Mouse (Mus musculus) embryonic facial prominence, embryonic 13.5 days (tissue): Measurements from ENCODE around the gene Msln. TPM values are rescaled to one million over a fixed set of nuclear protein-coding genes. Genes with fewer than 3 reads are reported as not detected.

Experiments
- ATAC-seq: fragments of 200-750 bp; cut with Nextera tagmentation; 2 replicates; pipeline ENCODE4 v1.8.0; 2017; ENCODE audit warnings: low read depth; ENCODE audit not compliant: insufficient number of reproducible peaks, insufficient read depth, low FRiP score, low TSS enrichment
- H3K27ac ChIP-seq: fragments of 300-500 bp; sonication (generic); 2 replicates; pipeline ENCODE4 v1.5.1; 2015; ENCODE audit warnings: moderate library complexity, mild to moderate bottlenecking, inconsistent platforms
- H3K27me3 ChIP-seq: fragments of 300-500 bp; sonication (generic); 2 replicates; pipeline ENCODE4 v1.6.1; 2015; ENCODE audit warnings: mild to moderate bottlenecking, inconsistent platforms
- H3K36me3 ChIP-seq: fragments of 300-500 bp; sonication (generic); 2 replicates; pipeline ENCODE4 v1.6.1; 2015; ENCODE audit warnings: mild to moderate bottlenecking, inconsistent platforms
- H3K4me1 ChIP-seq: fragments of 300-500 bp; sonication (generic); 2 replicates; pipeline ENCODE4 v1.6.1; 2015; ENCODE audit warnings: inconsistent platforms
- H3K4me2 ChIP-seq: fragments of 300-500 bp; sonication (generic); 2 replicates; pipeline ENCODE4 v1.6.1; 2015; ENCODE audit warnings: moderate library complexity, mild to moderate bottlenecking, inconsistent platforms
- H3K4me3 ChIP-seq: fragments of 300-500 bp; sonication (generic); 2 replicates; pipeline ENCODE4 v1.5.1; 2015; ENCODE audit warnings: mild to moderate bottlenecking, inconsistent platforms
- H3K9ac ChIP-seq: fragments of 300-500 bp; sonication (generic); 2 replicates; pipeline ENCODE4 v1.6.1; 2015; ENCODE audit warnings: mild to moderate bottlenecking, inconsistent platforms
- H3K9me3 ChIP-seq: fragments of 300-500 bp; sonication (generic); 2 replicates; pipeline ENCODE4 v1.6.1; 2016; ENCODE audit warnings: inconsistent platforms
- WGBS: fragments of 180-500 bp; shearing (Covaris S2); methylation state at CpG from one replicate; pipeline ENCODE4 v1.1.7; 2015; ENCODE audit warnings: mixed read lengths; 5-methylcytosine and 5-hydroxymethylcytosine counted together
- polyA plus RNA-seq: library from polyadenylated mRNA; unstranded; fragments of >200 nt; fragmentation: Nextera tagmentation; extraction: Ambion mirVana; gene quantifications from 2 replicates; pipeline ENCODE4 v1.2.1, GENCODE M21; 2015

The Msln gene
- polyA plus RNA-seq, 1 experiment from 2014 or later: 0.42 TPM

GRCm38 (mm10) chr17:25791320-25791842, 37.2 kb upstream of the Msln start:
- Histone ChIP-seq H3K4me3 (peak overlapping the region; percentile 75), H3K4me2 (peak overlapping the region; percentile 87), H3K36me3 (peaks cover 23% of the 10 kb centered on the region), H3K9ac (peak overlapping the region; percentile 82), H3K27ac (peak overlapping the region; percentile 94), H3K27me3 (no peaks in the 10 kb centered on the region), H3K9me3 (no peaks in the 10 kb centered on the region), H3K4me1 (peaks cover 43% of the 10 kb centered on the region)
- no peak for ATAC-seq
- WGBS: 27% methylated on average over 19 of the region's 19 CpGs

DNA sequence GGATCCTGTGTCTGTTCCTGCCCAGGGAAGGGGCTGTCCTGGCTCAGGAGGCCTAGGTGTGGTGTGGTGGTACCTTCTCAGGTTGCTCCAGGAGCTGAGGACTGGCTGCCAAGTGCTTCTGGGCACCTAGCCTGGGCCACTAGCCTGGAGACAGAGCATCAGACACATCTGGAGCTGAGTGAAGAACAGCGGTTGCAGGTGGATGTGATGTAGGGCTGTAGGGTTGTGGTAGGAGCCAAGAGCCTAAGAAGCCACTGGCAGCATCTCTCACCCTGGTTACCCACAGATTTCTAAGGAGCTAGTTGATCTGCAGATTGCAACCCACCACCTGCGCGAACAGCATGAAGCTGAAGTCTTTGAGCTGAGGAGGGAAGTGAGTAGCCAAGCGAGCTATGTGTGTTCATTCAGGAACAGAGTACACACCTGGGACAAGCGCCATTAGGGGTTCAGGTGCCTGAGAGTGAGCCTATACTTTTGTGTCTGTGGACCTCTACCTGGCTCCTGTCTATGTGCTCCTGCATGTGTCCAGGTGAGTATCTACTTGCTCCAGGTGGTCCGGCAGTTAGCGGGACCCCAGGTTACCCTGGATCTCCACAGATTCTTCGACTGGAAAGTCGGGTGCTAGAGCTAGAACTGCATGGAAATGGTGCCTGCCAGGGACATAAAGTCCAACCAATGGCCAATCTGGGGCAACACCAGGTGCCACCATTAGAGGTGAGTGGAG, 32.8 kb upstream of the Msln start:
- ATAC-seq: no peak
- no peak overlapping the region for H3K4me3 ChIP-seq
- WGBS: 93% methylated on average over 9 of the region's 9 CpGs
- no peak overlapping the region for H3K4me2 ChIP-seq
- H3K36me3 ChIP-seq: peaks cover 47% of the 10 kb centered on the region
- no peaks in the 10 kb centered on the region for H3K9me3 ChIP-seq
- H3K4me1 ChIP-seq: peaks cover 30% of the 10 kb centered on the region
- H3K9ac ChIP-seq: no peak overlapping the region
- no peak overlapping the region for H3K27ac ChIP-seq
- no peaks in the 10 kb centered on the region for H3K27me3 ChIP-seq

DNA sequence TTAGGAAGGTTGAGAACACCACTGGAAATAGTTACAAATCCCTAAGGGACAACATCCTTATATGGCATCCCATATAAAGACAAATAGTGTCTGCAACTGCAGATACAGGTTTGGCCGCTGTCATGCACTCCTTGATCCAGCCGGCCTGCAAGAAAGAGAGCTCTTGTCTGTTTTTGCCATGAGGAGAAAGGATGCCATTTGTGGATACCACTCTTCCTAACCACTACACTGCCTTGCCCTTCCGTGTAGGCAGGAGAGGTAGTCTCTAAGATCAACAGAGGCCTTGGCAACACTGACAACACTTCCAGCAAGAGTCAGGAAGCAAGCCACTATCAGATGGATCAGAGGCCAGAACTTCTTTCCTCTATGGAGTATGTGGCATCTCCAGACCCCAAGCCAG, 32.1 kb upstream of the Msln start, which contains the start of gene Ccdc78:
Gene Ccdc78, plus strand, starts transcription at position 301 of the 400 bp plus-strand sequence.
- peak within 1 kb of the TSS; percentile 84 for H3K4me2 ChIP-seq
- ATAC-seq: no peak
- no peaks in the 10 kb centered on the region for H3K9me3 ChIP-seq
- H3K27me3 ChIP-seq: no peaks in the 10 kb centered on the region
- WGBS: 82% methylated on average over 3 of the region's 3 CpGs
- H3K4me1 ChIP-seq: peaks cover 27% of the 10 kb centered on the region
- peak within 1 kb of the TSS; percentile 90 for H3K27ac ChIP-seq
- H3K36me3 ChIP-seq: peaks cover 53% of the 10 kb centered on the region
- H3K4me3 ChIP-seq: peak within 1 kb of the TSS; percentile 70
- peak within 1 kb of the TSS; percentile 91 for H3K9ac ChIP-seq

- Histone ChIP-seq H3K4me3 (peak within 1 kb of the TSS; percentile 70), H3K27me3 (no peaks in the 10 kb centered on the region), H3K4me2 (peak within 1 kb of the TSS; percentile 84), H3K4me1 (peaks cover 18% of the 10 kb centered on the region), H3K27ac (peak within 1 kb of the TSS; percentile 90), H3K9me3 (no peaks in the 10 kb centered on the region), H3K9ac (peak within 1 kb of the TSS; percentile 91), H3K36me3 (peaks cover 63% of the 10 kb centered on the region)
- under 1% methylated on average over 23 of the region's 23 CpGs for whole genome bisulfite sequencing
- ATAC-seq: peak; percentile 79
Measured at GRCm38 (mm10) chr17:25785281-25785745, 31.1 kb upstream of the Msln start, which contains the start of gene Haghl. Gene Haghl (minus strand): TSS chr17:25785673.

GRCm38 (mm10) chr17:25783861-25784574, 29.8 kb upstream of the Msln start:
- ATAC-seq: no peak
- 75% methylated on average over 15 of the region's 15 CpGs for WGBS
- Histone ChIP-seq H3K9me3 (no peaks in the 10 kb centered on the region), H3K4me3 (peak overlapping the region; percentile 70), H3K27ac (no peak overlapping the region), H3K9ac (peak overlapping the region; percentile 91), H3K4me2 (peak overlapping the region; percentile 84), H3K4me1 (peaks cover 18% of the 10 kb centered on the region), H3K36me3 (peaks cover 65% of the 10 kb centered on the region), H3K27me3 (no peaks in the 10 kb centered on the region)

DNA sequence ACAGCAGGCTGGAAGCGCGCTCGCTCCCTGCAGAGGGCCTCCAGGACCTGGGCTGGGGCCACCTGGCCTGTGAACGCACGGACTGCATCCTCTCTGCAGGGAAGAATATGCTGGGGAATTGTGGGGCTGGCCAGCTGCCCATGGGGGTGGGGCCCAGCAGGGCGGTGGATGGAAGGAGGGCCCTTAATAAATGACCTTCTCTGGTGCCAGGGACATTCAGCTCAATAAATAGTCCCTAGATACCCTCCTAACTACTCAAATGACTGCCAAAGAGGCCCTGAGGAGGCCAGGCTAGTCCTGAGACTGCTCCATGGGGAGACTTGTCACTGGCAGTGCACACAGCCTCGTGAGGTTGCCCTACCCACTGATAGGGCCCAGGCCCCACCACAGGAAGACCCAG, 28.9 kb upstream of the Msln start:
- Histone ChIP-seq H3K9ac (peak overlapping the region; percentile 91), H3K9me3 (no peaks in the 10 kb centered on the region), H3K4me3 (no peak overlapping the region), H3K27ac (no peak overlapping the region), H3K36me3 (peaks cover 62% of the 10 kb centered on the region), H3K4me2 (no peak overlapping the region; the same call in 1 of the 2 replicates), H3K4me1 (peaks cover 18% of the 10 kb centered on the region), H3K27me3 (no peaks in the 10 kb centered on the region)
- no peak for ATAC-seq
- WGBS: 86% methylated on average over 7 of the region's 7 CpGs

DNA sequence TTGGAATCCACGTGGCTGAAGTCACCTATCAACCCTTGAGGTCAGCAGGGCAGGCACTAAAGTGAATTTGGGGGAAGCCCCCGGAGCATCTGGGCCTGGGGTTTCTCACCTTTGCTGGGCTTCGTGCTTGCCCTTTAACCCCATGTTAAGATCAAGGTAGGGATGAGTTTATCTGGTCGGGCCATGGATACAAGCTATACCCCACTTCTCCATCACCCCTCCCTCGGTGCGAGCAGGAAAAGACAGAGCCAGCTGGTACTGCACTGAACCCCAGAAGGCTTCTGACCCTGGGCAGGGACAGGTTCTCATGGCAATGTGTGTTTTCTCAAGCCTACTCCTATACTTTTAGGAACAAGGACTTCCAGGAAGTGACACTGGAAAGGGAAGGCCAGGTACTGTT, 27.2 kb upstream of the Msln start:
- H3K4me1 ChIP-seq: peaks cover 18% of the 10 kb centered on the region
- H3K9me3 ChIP-seq: no peaks in the 10 kb centered on the region
- H3K27me3 ChIP-seq: no peaks in the 10 kb centered on the region
- no peak overlapping the region for H3K9ac ChIP-seq
- H3K27ac ChIP-seq: 0 out of 2 replicates have a peak overlapping the region, but pooled peaks have one; percentile 22
- peaks cover 64% of the 10 kb centered on the region for H3K36me3 ChIP-seq
- H3K4me3 ChIP-seq: no peak overlapping the region
- WGBS: 75% methylated on average over 6 of the region's 6 CpGs
- ATAC-seq: no peak
- H3K4me2 ChIP-seq: no peak overlapping the region

DNA sequence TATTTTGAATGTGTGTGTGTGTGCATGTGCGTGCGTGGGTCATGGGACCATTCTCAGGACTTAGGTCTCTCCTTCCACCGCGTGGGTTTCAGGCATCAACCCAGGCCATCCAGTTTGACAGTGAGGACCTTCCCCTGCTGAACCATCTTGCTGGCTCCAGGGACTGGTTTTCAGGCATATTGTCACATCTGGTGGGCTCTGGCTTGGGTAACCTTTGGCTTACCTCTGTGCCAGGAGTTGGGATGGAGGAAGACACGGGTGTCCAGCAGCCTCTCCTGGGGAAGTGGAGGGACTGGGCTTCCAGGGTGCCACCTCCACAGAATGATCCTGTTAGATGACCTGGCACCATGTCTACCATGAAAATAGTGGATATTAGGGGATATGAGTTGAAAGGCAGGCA, 23.8 kb upstream of the Msln start:
- no peak for ATAC-seq
- Histone ChIP-seq H3K36me3 (peaks cover 50% of the 10 kb centered on the region), H3K27ac (no peak overlapping the region), H3K27me3 (no peaks in the 10 kb centered on the region), H3K9ac (no peak overlapping the region), H3K4me3 (no peak overlapping the region), H3K4me2 (no peak overlapping the region), H3K4me1 (peaks cover 8% of the 10 kb centered on the region), H3K9me3 (no peaks in the 10 kb centered on the region)
- WGBS: 92% methylated on average over 5 of the region's 5 CpGs

DNA sequence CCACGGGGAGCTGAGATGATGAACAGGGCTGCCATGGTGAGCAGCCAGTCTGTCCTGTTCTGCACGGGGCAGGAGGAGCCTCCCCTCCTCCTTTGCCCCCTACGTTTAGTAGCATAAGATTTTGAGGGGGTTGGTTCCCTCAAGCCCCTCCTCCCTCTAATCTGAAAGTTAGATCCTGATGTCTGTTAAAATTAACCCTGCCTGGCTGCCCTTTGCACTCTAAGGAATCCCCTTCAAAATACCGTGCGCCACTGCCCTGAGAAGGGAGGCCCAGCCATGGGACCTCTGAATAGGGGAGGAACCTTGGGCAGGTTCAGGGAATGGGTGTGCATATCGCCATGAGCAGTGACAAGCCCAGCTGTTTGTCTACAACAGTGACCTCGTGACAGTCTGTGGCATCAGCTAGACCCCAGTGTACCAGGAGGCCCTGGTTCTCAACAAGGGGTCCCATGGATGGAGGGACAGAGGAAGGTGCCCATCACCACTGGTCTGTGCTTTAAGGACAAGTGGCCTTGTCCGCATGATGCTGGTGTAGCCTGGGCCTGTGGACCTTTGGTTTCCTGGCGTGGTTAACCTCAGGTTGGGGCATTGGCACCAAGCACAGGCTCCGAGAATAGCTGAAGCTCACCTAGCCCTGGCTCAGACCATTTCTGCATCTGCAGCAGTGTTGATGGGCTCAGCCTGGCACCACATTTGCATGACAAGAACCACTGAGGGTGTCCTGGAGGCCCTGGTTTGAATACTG, 21.3 kb upstream of the Msln start:
- Histone ChIP-seq H3K36me3 (peaks cover 25% of the 10 kb centered on the region), H3K4me3 (no peak overlapping the region), H3K9me3 (no peaks in the 10 kb centered on the region), H3K27ac (no peak overlapping the region), H3K4me2 (no peak overlapping the region), H3K27me3 (no peaks in the 10 kb centered on the region), H3K4me1 (peaks cover 8% of the 10 kb centered on the region), H3K9ac (no peak overlapping the region)
- WGBS: 75% methylated on average over 10 of the region's 10 CpGs
- ATAC-seq: no peak

DNA sequence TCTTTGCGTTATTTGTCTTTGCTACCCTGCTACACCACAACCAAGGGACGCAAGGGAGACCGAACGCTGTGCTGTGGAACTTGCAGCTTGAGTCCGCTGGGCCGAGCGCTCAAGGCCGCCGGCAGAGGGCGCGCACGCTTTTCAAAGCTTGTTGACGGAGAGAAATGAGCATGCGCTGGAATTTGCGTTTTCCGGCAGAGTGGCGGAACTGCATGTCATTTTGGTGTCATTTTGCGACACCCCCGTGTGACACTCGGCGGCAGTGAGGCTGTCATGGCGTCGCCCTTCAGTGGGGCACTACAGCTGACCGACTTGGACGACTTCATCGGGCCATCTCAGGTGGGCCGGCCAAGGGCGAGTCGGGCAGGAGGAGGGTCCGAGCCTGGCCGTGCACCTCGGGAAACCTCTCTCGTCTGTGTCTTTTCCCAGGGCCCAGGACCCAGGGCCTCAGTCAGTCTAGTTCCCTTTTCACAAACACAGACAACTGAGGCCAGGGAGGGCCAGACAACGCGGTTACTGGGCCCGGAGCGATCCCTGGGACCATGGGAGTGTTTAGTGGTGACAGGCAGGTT, 19.5 kb upstream of the Msln start, which contains the start of gene Narfl:
Gene Narfl, plus strand, starts transcription at position 228 of the 572 bp plus-strand sequence.
- peak within 1 kb of the TSS; percentile 93 for H3K4me2 ChIP-seq
- WGBS: under 1% methylated on average over 37 of the region's 37 CpGs

More for the DNA sequence above, 19.5 kb upstream of the Msln start, which contains the start of gene Narfl:
- H3K4me1 ChIP-seq: peaks cover 8% of the 10 kb centered on the region
- ATAC-seq: peak; percentile 63; the same call in 1 of the 2 replicates
- peak within 1 kb of the TSS; percentile 86 for H3K4me3 ChIP-seq
- H3K36me3 ChIP-seq: peaks cover 9% of the 10 kb centered on the region
- peak within 1 kb of the TSS; percentile 91 for H3K9ac ChIP-seq
- no peak within 1 kb of the TSS for H3K27ac ChIP-seq
- 0 out of 2 replicates have a peak, but pooled peaks cover 7% of the 10 kb centered on the region for H3K27me3 ChIP-seq
- H3K9me3 ChIP-seq: no peaks in the 10 kb centered on the region
